Mouse (Mus musculus) heart, adult 2 months (tissue): Measurements from ENCODE around the gene Zcwpw1.
"Not testable (repeated sequence)": the region's sequence is repeated elsewhere in the genome, so short reads cannot be mapped to it uniquely, and the experiment has no call there.

Experiments used
- CTCF ChIP-seq: fragments of 200-600 bp; IDR thresholded peaks from 2 replicates; pipeline ENCODE4 v1.8.1; 2022; ENCODE audit warnings: antibody characterized with exemption, mild to moderate bottlenecking, moderate library complexity
- EP300 ChIP-seq: fragments of 200-500 bp; IDR thresholded peaks from 2 replicates; pipeline ENCODE4 v1.6.1; 2011; ENCODE audit warnings: low read depth, low read length, control low read depth; ENCODE audit not compliant: insufficient read depth

DNA sequence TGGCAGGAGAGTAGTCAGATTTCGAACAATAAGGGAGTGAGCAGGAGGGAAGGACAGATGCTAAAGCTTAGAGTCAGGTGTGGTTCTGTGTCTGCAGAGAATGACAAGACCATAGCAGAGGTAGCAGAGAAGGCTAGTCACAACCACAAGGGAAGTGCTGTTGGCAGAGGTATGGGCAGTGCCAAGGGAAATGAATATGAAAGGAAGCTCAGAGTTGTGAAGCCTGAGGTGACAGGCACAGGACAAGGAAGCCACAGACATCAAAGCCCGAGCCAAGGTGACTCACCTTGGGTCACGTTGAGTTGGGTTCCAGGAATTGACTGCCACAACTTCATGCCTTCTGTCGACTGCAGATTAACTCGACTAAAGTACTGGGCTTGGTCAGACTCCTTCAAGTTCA, 69.3 kb downstream of the Zcwpw1 start:
- TF ChIP-seq EP300, CTCF: not testable (repeated sequence)
